Mouse (Mus musculus): ENCODE data around the gene Rbms2.
A peak's percentile ranks its signal among the peaks of the same experiment; 100 is the strongest.
"Not testable (repeated sequence)": the region's sequence is repeated elsewhere in the genome, so short reads cannot be mapped to it uniquely, and the experiment has no call there.

Gene Rbms2

DNA sequence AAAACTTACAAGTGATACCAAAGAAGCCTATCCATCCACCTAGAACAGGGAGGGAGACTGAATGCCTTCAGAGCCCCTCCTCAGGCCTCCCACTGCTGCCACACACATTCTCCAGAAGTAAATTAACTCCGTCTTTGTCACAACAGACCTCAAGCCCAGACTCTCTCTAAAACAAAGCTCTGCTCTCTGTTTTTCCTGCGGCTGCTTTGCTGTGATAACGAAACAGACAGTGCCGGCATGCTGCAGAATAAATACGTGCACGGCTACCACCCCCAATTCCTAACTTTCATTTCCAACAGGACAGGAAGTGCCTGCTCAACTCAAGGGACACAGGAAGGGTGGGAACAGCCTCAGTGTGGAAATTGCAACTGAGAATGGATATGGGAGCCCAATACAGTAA, at the start of gene Rbms2:
Gene Rbms2 (minus strand): TSS at position 309 of the 400 bp plus-strand sequence.
- no peak for DNase-seq

DNA sequence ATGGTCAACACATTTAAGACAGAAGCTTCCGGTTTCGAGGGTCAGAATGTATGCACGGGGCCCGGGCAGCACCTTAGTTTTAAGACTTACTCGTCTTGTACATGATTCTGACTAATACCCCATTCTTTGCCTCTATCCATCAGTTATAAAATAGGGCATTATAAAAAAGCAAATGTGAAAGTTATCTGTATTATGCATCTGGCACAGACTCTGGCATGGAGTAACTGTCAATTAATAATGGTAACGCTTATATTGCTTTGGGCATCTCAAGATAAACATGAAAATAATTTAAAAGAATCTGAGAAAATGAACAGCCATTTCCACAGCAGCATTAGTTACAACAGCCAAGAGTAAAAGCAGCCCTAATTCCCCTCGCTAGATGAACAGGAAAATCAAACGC, 47.9 kb upstream of the Rbms2 start:
- DNase-seq, result no peak

DNA sequence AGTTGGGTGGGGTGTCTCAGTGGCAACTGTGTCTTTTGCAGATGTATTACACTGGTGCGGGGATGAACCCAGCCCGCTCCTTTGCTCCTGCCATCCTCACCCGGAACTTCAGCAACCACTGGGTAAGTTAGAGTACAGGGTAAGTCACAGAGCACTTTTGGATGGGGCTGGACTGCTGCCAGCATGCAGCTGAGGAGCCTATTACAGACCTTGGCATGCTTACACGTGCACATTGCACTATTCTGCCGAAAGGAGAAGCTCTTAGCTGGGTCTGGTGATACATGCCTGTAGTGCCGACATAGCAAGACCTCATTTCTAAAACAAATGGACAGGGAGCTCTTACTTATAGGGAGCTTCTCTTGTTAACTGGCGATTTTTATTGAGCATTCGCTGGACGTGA, 47.5 kb upstream of the Rbms2 start:
- DNase-seq, result no peak

DNA sequence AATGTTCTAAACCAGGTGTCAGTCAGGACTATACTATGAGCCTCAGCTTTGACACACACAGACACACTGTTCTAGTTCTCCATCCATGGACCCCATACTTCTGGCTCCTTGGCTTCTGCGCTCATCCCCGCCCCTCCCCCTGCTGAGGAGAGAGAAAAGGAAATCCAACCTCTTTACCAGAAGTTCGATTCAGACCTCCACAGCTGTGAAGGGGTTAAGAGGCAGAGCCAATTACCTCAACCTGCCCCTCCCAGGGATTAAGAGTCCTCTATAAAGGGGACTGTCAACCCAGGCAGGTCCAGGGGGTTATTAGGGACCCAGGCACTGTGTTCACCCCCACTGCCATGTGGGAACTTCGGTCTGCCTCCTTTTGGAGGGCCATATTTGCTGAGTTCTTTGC, 45.4 kb upstream of the Rbms2 start, which contains the start of gene Mip:
Gene Mip (plus strand): TSS at position 301 of the 400 bp plus-strand sequence.
- DNase-seq, result no peak

DNA sequence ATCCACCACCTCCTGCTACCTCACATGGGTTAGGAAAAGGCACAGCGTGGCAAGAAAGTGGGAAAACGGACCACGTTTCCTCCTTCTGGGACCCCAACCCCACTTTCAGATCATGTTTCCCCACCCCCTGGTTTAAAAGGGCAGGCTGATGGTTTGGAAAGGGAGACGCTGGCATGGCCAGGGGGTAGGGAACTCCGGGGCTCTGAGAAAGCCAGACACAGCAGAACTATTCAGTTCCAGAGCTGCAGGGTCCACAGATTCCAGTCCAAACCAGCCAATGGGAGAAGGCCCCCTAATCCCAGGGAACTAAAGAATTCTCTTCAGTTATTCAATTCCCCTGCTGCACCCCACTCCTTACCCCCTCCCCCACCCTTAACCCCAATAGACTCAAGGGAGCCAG, 45.0 kb upstream of the Rbms2 start:
- no peak for DNase-seq

DNA sequence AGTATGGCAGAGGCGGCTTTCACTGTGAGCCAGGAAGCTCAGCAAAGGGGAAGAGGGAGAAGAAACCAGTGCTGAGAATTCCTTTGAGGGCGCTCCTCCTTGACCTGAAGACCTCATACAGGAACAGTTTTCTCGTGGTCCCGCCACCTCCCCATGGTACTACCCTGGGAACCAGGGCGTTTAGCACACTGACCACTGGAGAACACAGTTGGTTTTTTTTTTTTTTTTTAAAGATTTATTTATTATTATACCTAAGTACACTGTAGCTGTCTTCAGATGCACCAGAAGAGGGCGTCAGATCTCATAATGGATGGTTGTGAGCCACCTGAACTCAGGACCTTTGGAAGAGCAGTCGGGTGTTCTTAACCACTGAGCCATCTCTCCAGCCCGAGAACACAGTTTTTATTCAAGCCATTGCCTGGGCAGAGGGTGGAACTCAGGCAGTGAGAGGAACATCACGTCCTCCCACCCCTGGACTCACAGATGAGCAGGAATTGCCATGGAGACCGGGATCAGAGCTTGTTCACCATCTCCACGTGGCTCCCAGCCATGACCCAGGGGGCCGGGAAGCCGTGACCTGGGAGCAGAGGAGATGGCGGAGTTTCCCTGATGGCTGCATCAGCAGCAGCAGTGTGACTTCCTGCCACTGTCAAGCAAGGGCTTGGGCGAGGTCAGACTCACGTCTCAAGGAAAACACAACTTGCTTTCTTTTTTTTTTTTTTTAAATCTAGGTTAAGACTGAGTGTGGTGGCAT, 41.6 kb upstream of the Rbms2 start:
- no peak for DNase-seq

DNA sequence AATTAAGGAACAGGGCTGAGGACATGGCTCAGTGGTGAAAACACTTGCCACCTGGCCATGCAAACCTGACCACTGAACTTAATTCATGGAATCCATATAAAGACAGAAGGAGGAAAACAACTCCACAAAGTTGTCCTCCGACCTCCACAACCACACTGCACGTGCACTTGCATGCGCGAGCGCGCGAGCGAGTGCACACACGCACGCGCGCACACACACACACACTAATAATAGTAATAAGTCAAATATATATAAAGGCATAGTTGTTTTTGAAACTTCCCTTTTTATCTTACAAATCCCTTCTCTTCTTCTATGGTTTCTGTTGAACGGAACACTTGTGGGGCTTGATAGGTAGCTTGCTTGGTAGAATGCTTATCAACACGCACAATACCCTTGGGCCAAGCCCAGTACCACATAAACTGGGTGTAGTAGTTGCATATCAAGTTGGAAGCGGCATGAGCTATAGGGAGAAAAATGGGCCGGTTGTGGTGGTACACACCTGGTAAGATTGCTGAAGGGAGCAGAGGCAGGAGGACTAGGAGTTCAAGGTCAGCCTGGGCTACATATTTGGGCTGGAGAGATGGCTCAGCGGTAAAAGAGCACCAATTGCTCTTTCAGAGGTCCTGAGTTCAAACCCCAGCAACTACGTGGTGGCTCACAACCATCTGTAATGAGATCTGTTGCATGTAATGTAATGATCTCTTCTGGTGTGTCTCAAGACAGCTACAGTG, 38.5 kb upstream of the Rbms2 start:
- DNase-seq, result no peak

DNA sequence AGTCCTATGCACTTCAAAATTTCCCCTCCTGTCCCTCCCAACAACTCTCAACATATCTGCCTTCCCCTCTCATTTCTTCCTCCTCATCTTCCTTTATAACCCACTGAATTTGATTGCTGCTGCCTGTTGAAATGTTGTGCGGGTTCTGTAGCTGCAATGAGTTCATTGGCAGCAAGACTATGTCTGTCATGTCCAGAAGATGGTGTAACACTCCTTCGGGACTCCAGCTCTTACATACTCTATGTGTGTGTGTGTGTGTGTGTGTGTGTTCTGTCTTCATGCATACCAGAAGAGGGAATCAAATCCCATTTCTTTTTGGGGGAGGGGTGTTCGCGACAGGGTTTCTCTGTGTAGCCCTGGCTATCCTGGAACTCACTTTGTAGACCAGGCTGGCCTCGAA, 34.9 kb upstream of the Rbms2 start:
- no peak for DNase-seq

DNA sequence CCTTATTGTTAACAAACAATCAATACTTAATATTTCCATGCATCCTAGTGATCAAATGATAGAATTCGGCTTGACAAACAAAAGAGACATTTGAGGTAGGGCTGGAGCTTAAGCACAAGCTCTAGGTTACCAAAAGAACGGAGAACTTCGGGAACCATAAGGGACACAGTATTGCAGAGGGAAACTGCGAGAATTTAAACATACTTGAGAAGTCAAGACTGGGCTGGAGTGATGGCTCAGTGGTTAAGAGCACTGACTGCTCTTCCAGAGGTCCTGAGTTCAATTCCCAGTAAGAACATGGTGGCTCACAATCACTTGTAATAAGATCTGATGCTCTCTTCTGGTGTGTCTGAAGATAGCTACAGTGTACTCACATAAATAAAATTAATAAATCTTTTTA, 34.0 kb upstream of the Rbms2 start:
- DNase-seq, result not testable (repeated sequence)

DNA sequence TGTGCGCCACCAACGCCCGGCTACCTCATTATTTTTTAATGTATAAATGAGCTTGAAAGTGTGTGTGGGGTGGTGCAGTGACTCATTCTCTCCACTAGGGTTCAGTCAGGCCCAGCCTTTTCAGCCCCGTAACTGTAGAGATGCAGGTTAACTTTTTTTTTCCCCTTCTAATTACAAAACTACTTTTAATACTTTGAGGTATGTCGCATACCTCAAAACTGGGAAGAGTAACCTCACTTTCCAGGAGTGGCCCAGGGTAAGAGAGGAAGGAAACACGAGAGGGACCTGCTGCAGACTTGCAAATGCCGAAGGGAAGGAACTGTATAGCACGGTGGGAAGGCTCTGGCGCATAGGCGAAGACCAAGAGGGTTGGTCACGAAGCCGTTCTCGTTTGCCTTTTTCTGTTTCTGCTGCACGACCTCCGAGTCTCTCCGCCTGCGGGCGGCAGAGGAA, 32.8 kb upstream of the Rbms2 start:
- DNase-seq, result peak; percentile 77 to 83

DNA sequence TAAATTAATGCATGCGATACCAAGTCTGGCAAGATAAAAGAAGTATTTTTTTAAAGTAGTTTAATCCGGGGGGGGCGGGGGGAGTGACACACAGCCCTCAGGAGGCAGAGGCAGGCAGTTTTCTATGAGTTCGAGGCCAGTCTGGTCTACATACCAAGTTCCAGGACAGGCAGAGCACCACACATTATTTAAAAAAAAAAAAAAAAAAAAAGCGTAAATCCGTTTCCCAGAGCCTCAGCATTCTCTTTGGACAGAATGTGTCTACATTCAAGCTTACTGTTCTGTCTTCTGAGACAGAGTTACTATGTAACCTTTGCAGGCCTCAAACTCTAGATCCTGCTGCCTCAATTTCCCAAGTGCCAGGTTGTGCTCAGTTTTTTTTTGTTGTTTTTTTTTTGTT, 32.1 kb upstream of the Rbms2 start:
- no peak for DNase-seq

DNA sequence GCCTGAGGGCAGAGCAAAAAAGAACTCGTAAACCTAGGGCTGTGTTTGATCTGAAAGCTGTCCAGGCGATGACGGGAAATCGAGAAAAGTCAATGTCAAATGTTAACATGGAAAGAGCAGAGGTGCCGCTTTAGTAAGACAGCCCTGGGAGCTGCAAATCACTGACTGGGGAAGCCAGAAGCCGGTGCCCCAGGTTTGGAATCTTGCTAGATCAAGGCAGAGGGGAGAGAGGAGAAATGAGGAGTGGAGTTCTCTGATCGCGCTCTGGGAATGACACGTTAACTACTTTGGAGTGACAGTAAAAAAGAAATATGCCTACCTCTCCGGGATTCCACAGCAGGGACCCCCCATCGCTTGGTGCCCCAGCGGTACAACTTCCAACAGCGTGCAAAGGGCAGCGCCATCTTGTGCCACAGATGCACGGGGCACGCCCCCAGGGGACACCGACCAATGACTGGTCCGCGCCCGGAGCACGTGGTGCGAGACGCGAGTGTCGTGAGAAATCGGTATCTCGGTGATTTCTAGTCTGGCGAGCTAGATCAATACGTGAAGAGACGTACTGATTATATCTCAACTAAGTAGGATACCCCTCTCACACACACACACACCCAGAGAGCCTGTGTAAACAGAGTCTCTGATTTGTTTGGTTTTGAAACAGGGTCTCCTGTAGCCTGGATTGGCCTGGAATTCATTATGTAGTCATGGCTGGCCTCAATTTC, 31.5 kb upstream of the Rbms2 start, which contains the start of gene Spryd4:
Gene Spryd4 (minus strand): TSS at position 418 of the 719 bp plus-strand sequence.
- peak; percentile 90 to 95 for DNase-seq

DNA sequence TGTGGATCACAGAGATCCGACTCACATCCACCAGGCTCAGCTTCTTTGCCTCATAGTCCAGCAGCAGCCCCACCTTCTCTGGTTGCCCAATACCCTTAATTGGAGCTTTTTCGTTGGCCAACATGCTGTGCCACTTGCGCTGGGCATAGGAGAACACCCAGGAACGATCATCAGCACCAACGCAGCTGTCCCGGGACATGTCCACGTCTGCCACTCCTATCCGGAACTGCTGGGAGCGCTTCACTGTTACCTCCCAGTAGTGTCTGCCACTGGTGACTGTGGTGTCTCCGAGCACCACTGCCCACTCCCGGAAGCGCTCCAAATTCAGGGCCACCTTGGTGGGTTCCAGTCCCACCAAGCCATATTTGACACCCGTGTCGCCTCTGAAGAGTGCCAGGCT, 30.9 kb upstream of the Rbms2 start:
- peak; percentile 31 to 32 for DNase-seq

DNA sequence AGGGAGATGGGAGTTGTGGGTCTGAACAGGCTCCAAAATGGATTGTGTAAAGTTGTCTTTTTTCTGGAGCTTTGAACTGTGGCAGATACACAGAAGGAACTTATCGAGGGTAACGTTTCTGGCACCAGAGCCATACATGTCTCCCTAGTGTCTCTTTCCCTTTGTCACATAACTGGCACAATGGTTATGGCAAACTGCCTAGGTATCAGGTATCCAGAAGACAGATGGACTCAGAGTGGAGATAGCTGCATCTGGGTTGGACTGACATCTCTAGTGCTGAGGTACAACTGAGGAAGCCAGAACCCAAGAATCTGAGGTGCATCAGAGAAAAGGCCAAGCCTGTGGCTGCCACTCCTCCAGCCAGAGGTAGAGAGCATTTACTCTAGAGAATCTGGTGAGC, 30.0 kb upstream of the Rbms2 start:
- no peak for DNase-seq

DNA sequence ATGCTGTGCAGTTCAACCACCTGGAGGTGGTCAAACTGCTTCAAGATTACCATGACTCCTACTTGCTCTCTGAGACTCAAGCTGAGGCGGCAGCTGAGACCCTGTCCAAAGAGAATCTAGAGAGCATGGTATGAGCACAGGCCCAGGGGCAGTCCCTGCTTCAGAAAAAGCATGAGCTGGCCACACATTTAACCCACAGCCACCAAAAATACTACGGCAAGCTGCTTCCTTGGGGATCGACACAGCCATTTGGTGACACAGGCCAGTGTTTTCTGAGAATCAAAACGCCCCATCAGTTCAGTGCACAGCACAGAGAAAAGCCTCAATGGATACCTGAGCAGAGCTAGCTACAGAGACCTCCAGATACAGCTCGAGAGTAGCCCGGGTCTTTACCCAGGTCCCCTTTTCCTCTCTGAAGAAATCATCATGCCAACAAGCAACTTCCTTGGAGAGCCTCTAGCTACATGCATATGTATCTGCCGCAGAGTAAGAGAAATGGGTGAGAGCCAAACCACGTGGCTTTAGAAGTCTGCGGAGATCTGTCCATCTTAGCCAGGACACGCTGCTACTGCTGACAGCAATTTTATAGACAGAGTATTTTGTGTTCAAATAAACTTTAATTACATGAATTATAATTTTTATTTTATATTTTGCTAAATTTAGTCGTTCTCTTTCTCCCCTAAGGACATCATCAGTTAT, 29.4 kb upstream of the Rbms2 start:
- DNase-seq, result no peak

DNA sequence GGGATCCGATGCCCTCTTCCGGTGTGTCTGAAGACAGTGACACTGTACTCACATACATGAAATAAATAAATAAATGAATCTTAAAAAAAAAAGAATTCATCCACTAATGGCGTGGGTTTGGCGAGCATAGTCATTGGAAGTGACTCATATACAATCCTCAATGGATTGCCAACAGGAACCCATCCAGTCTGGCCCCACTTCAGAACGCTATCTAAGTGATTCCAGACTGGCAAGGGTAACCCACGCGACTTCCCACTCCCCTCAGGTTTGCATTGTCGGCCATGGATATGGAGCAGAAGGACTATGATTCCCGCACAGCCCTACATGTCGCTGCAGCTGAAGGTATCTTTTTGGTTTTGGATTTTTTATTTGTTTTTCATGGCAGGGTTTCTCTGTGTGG, 28.2 kb upstream of the Rbms2 start:
- no peak for DNase-seq

DNA sequence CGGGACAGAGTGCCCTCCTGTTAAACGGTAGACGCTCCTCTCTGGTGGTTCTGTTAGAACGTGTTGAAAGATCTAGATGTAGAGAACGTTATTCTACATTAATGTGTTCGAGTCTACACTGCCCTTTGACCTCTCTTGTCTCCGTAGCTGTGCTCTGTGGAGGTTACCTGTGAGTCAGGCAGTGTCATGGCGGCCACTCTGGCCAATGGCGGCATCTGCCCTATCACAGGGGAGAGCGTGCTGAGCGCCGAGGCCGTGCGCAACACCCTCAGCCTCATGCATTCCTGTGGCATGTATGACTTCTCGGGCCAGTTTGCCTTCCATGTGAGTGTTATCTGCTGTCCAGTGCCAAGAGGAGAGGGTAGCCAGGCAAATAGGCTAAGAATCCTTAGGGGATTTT, 24.8 kb upstream of the Rbms2 start:
- DNase-seq, result no peak

DNA sequence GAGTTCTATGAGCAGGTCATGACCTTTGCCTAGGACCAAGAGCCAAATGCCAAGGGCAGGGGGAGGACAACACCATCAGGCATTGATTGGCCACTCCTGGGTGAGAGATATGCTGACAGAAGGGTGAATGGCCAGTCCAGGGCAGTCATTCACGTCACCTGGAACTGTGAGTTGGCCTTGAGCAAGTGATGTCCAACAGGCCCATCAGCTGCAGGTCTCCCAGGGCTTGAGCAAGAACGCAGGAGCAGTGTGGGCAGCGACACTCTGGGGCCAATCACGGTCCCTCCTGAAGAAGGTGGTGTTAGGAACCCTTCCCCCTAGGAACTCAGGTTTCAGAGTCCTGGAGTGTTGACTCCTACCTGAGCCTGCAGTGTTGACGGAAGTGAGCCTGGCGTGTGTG, 21.8 kb upstream of the Rbms2 start:
- DNase-seq, result no peak

DNA sequence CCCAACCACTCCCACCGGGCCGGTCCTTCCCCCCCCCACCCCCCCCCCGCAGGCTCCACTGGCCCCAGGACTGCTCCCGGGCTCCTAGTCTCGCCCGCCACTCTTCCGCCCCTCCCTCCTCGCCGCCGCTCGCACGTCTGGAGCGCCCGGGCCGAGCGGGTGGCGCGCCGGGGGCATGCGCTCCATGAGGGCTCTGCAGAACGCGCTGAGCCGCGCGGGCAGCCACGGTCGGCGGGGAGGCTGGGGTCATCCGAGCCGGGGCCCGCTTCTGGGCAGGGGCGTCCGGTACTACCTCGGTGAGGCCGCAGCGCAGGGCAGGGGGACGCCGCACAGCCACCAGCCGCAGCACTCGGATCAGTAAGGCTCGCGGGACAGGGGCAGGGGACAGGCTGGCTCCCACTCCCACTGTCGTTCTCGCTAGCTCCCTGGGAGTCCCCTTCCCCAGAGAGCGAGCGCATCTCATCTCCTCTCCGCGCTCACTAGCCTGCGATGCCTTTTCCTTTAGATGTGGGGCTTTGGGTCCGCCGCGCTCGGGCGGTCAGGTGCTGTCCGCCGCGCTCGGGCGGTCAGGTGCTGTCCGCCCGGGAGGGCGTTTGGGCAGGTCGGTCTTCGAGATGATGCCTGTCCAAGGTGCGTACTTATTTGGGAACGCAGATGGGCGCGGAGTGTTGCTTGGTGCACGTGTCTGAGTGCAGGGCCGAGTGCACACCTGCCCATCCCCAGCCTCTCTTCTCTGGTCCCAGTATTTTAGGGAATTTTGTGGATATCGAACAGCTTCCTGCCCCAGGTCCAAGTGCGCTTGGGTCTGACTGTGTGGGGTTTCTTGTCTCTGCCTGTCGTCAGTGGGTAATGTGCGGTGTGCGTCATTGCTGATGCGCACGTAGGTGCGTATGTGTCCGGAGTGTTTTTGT, 14.7 kb upstream of the Rbms2 start:
- DNase-seq, result peak; percentile 69

DNA sequence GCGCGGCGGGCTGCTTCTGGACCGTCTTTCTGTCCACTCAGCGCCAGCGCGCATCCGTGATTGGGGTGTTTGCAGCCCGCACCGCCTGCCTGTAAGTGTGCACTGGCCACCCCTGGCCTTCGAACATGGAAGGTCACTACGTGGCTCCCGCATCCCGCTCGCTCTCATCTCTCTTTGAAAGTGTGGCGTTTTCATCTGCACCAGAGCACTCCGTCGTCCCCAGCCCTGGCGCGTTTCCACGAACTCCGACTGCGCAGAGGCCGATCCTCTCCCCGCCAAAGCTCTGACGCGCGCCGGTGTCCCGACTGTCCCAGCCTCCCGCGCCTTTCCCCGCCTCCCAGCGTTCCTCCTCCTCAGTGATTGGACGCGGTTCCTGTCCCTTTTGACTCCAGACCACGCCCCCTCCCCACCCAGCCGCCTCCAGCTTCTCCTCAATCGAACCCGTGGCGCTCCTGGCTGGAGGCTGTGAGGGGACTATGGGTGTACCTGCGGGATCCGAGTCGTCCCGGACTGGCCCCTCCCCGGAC, 14.0 kb upstream of the Rbms2 start, which contains the start of gene Gls2:
Gene Gls2 (plus strand): TSS at position 434 of the 527 bp plus-strand sequence.
- DNase-seq, result peak; percentile 99 to 100

DNA sequence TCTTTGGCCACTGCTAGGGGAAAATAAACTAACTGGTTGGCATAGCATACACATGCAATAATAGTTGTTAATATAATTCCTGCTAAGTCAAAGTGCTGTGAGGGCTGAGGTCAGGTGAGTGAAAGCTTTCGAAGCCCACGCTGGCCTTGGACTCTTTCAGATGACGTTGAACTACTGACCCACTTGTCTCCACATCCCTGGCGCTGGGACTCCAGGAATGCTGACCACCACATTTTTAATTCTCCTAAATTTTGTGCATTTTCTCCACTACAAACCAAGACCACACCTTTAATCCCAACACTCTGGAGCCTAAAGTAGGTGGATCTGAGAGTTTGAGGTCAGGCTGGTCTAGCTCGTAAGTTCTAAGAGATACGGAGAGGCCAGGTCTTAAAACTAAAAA, 13.0 kb upstream of the Rbms2 start:
- no peak for DNase-seq

Measured in cerebellum, postnatal 25 days (tissue).